Mouse (Mus musculus) myocyte (in vitro differentiated cells): ENCODE data around the gene Prtg.

Experiments used
- CEBPB ChIP-seq: IDR thresholded peaks from 2 replicates; pipeline ENCODE4 v1.6.1; 2011; ENCODE audit warnings: mild to moderate bottlenecking, moderate library complexity; ENCODE audit not compliant: poor library complexity, insufficient read depth, severe bottlenecking
- E2F4 ChIP-seq: IDR thresholded peaks from one replicate; pipeline ENCODE4 v1.6.1; 2011; ENCODE audit warnings: mild to moderate bottlenecking, control low read depth, moderate library complexity; ENCODE audit not compliant: insufficient read depth
- MAX ChIP-seq: IDR thresholded peaks from one replicate; pipeline ENCODE4 v1.6.1; 2011; ENCODE audit warnings: low read depth, mild to moderate bottlenecking, control low read depth
- MYOD1 ChIP-seq, 3 experiments: IDR thresholded peaks; one replicate each; pipeline ENCODE4 v1.6.1; 2011; ENCODE audit warnings: control low read depth in 2 of 3, low read depth in 2 of 3, mild to moderate bottlenecking in 2 of 3, moderate library complexity in 1 of 3; ENCODE audit not compliant: insufficient read length in 2 of 3, control insufficient read depth in 1 of 3
- MYOG ChIP-seq, 3 experiments: IDR thresholded peaks; one replicate each; pipeline ENCODE4 v1.6.1; 2011; ENCODE audit warnings: control low read depth in 2 of 3, low read depth in 2 of 3, mild to moderate bottlenecking in 2 of 3; ENCODE audit not compliant: insufficient read length in 2 of 3, control insufficient read depth in 1 of 3, insufficient read depth in 1 of 3
- POLR2A ChIP-seq: IDR thresholded peaks from one replicate; pipeline ENCODE4 v1.6.1; 2011; ENCODE audit warnings: low read depth, mild to moderate bottlenecking, control low read depth, moderate library complexity; ENCODE audit not compliant: insufficient read length
- POLR2AphosphoS2 ChIP-seq: IDR thresholded peaks from one replicate; pipeline ENCODE4 v1.6.1; 2011; ENCODE audit warnings: low read depth, control low read depth; ENCODE audit not compliant: insufficient read length
- REST ChIP-seq: IDR thresholded peaks from one replicate; pipeline ENCODE4 v1.6.1; 2011; ENCODE audit warnings: mild to moderate bottlenecking, control low read depth, moderate library complexity; ENCODE audit not compliant: insufficient read depth, insufficient read length
- TCF12 ChIP-seq: IDR thresholded peaks from one replicate; pipeline ENCODE4 v1.6.1; 2011; ENCODE audit warnings: mild to moderate bottlenecking, control low read depth; ENCODE audit not compliant: poor library complexity, insufficient read depth, severe bottlenecking
- TCF3 ChIP-seq: IDR thresholded peaks from one replicate; pipeline ENCODE4 v1.6.1; 2011; ENCODE audit warnings: low read depth, control low read depth; ENCODE audit not compliant: insufficient read length
- USF1 ChIP-seq: IDR thresholded peaks from one replicate; pipeline ENCODE4 v1.6.1; 2011; ENCODE audit warnings: low read depth, mild to moderate bottlenecking, control low read depth, moderate library complexity

DNA sequence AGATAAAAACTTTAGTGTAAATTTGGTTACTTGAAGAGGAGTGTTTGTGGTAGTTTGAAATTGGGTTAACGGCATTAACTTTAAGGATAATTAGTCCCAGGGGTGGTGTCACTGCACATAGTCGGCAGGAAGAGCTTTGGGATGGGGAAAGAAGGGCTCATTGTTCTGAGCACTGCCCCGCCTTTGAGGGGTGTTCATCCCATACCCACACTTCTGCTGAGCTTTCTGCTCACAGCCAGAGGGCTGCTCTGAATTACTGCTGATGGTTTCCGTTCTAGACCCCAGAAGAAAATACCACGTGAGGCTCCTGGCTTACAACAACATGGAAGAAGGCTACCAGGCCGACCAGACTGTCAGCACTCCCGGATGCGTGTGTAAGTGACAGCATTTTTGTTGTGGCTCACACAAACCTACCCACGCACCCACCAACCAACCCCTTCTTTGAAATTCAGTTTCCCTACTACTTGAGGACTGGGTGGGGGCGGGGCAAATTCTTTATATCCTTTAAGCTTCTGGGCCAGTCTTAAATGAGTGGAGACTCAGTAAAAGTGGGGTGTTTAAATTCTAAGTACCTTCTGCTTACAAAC is 83.9 kb downstream of the Prtg start:
- no peak for TF ChIP-seq POLR2A
- TF ChIP-seq USF1: no peak
- TF ChIP-seq CEBPB: no peak
- TF ChIP-seq REST: no peak
- no peak for TF ChIP-seq TCF12
- TF ChIP-seq MAX: no peak
- no peak for TF ChIP-seq POLR2AphosphoS2
- TF ChIP-seq MYOD1 (IDR thresholded peaks at IDR 0.05; ENCODE audit: control insufficient read depth in 1 of 3, insufficient read length in 2 of 3, low read depth in 2 of 3): no peak
- no peak for TF ChIP-seq E2F4
- TF ChIP-seq MYOG (IDR thresholded peaks at IDR 0.05; ENCODE audit: control insufficient read depth in 1 of 3, insufficient read depth in 1 of 3, insufficient read length in 2 of 3, low read depth in 2 of 3): no peak
- TF ChIP-seq TCF3: no peak
